Mouse (Mus musculus) ES-E14 (cell line): ENCODE data around the gene Mllt11.

ENCODE experiments used
- MAFK ChIP-seq: IDR thresholded peaks from 2 replicates; pipeline ENCODE4 v1.6.1; 2014; ENCODE audit warnings: mild to moderate bottlenecking, low read depth, low read length, inconsistent platforms; ENCODE audit not compliant: insufficient read depth
- ZC3H11A ChIP-seq: IDR thresholded peaks from 2 replicates; pipeline ENCODE4 v1.6.1; 2012; ENCODE audit warnings: low read depth, mild to moderate bottlenecking, inconsistent platforms, low read length, borderline replicate concordance
- ZNF384 ChIP-seq: IDR thresholded peaks from 2 replicates; pipeline ENCODE4 v1.6.1; 2012; ENCODE audit warnings: low read depth, low read length, inconsistent platforms

GRCm38 (mm10) chr3:95179890-95180289, 52.1 kb downstream of the Mllt11 start:
- TF ChIP-seq MAFK (no peak), ZC3H11A (no peak), ZNF384 (no peak)
